Mouse (Mus musculus) myocyte (in vitro differentiated cells): ENCODE data around the gene Ccl17.

Experiments
- CEBPB ChIP-seq: IDR thresholded peaks from 2 replicates; pipeline ENCODE4 v1.6.1; 2011; ENCODE audit warnings: mild to moderate bottlenecking, moderate library complexity; ENCODE audit not compliant: poor library complexity, insufficient read depth, severe bottlenecking
- MYOD1 ChIP-seq, 3 experiments: IDR thresholded peaks; one replicate each; pipeline ENCODE4 v1.6.1; 2011; ENCODE audit warnings: control low read depth in 2 of 3, low read depth in 2 of 3, mild to moderate bottlenecking in 2 of 3, moderate library complexity in 1 of 3; ENCODE audit not compliant: insufficient read length in 2 of 3, control insufficient read depth in 1 of 3
- POLR2A ChIP-seq: IDR thresholded peaks from one replicate; pipeline ENCODE4 v1.6.1; 2011; ENCODE audit warnings: low read depth, mild to moderate bottlenecking, control low read depth, moderate library complexity; ENCODE audit not compliant: insufficient read length
- POLR2AphosphoS2 ChIP-seq: IDR thresholded peaks from one replicate; pipeline ENCODE4 v1.6.1; 2011; ENCODE audit warnings: low read depth, control low read depth; ENCODE audit not compliant: insufficient read length
- TCF12 ChIP-seq: IDR thresholded peaks from one replicate; pipeline ENCODE4 v1.6.1; 2011; ENCODE audit warnings: mild to moderate bottlenecking, control low read depth; ENCODE audit not compliant: poor library complexity, insufficient read depth, severe bottlenecking

GRCm38 (mm10) chr8:94794368-94794767 lies 15.9 kb upstream of the Ccl17 start:
- TF ChIP-seq MYOD1 (IDR thresholded peaks at IDR 0.05; ENCODE audit: control insufficient read depth in 1 of 3, insufficient read length in 2 of 3, low read depth in 2 of 3) (no peak), TCF12 (no peak), POLR2AphosphoS2 (no peak), CEBPB (no peak), POLR2A (no peak)
